Mouse (Mus musculus) heart, adult 2 months (tissue): ENCODE measurements around the gene Ankdd1a. TPM values are rescaled to one million over a fixed set of nuclear protein-coding genes. Genes with fewer than 3 reads are reported as not detected.

Experiments
- DNase-seq, 2 experiments: peaks; one replicate each; pipeline ENCODE4 v3.0.0; 2021
- H3K27ac ChIP-seq: fragments of 200-600 bp; 2 replicates; pipeline ENCODE4 v1.8.1; 2022
- H3K27me3 ChIP-seq: fragments of 200-500 bp; 2 replicates; pipeline ENCODE4 v1.6.1; 2012; ENCODE audit warnings: mild to moderate bottlenecking, low read length, inconsistent platforms, mixed read lengths; ENCODE audit not compliant: control insufficient read depth, insufficient read depth
- H3K36me3 ChIP-seq: fragments of 200-500 bp; 2 replicates; pipeline ENCODE4 v1.6.1; 2012; ENCODE audit warnings: low read length, inconsistent platforms; ENCODE audit not compliant: control insufficient read depth, insufficient read depth
- H3K4me1 ChIP-seq: fragments of 200-500 bp; 2 replicates; pipeline ENCODE4 v1.6.1; 2011; ENCODE audit warnings: low read length; ENCODE audit not compliant: control insufficient read depth, insufficient read depth
- H3K4me3 ChIP-seq: fragments of 200-600 bp; 2 replicates; pipeline ENCODE4 v1.8.1; 2022
- H3K79me2 ChIP-seq: fragments of 200-500 bp; replicated peaks from 2 replicates; pipeline ENCODE4 v1.6.1; 2012; ENCODE audit warnings: mild to moderate bottlenecking, inconsistent platforms, low read length, moderate library complexity, mixed read lengths; ENCODE audit not compliant: control insufficient read depth, insufficient read depth
- H3K9ac ChIP-seq: fragments of 200-500 bp; 2 replicates; pipeline ENCODE4 v1.6.1; 2012; ENCODE audit warnings: low read depth, mild to moderate bottlenecking, control low read depth, inconsistent platforms, low read length, mixed read lengths
- CTCF ChIP-seq: fragments of 200-600 bp; IDR thresholded peaks from 2 replicates; pipeline ENCODE4 v1.8.1; 2022; ENCODE audit warnings: antibody characterized with exemption, mild to moderate bottlenecking, moderate library complexity
- EP300 ChIP-seq: fragments of 200-500 bp; IDR thresholded peaks from 2 replicates; pipeline ENCODE4 v1.6.1; 2011; ENCODE audit warnings: low read depth, low read length, control low read depth; ENCODE audit not compliant: insufficient read depth
- POLR2A ChIP-seq: fragments of 200-500 bp; IDR thresholded peaks from 2 replicates; pipeline ENCODE4 v1.6.1; 2011; ENCODE audit warnings: mild to moderate bottlenecking, low read depth, low read length, control low read depth; ENCODE audit not compliant: insufficient read depth
- WGBS: fragments of 180-500 bp; shearing (Covaris S2); methylation state at CpG from one replicate; pipeline ENCODE4 v1.1.7; 2018; 5-methylcytosine and 5-hydroxymethylcytosine counted together
- intact Hi-C: fragments of 180-260 bp; cut with DNase I; formaldehyde crosslinking; loops from one replicate; pipeline ENCODE4 v1.15.1; 2025
- polyA plus RNA-seq: library from polyadenylated mRNA; depleted of rRNA; stranded (reverse); fragments of >200 nt; gene quantifications from 2 replicates; pipeline ENCODE4 v1.2.3, GENCODE M21; 2012
- total RNA-seq, 2 experiments: library from RNA; stranded (reverse); gene quantifications; 2 replicates each; pipeline ENCODE4 v1.2.3; 2021

Gene Ankdd1a
- total and polyA plus RNA-seq, 3 experiments = not detected

GRCm38 (mm10) chr9:65535191-65535722 lies 15.3 kb upstream of the Ankdd1a start:
- intact Hi-C loops = no loop called here
- DNase-seq = peak in 1 of 2 experiments; percentile 69
- no peaks in the 10 kb centered on the region for H3K27me3 ChIP-seq
- H3K4me3 ChIP-seq = no peak overlapping the region
- peaks cover 10% of the 10 kb centered on the region for H3K4me1 ChIP-seq
- WGBS = 40% methylated on average over 3 of the region's 3 CpGs
- no peaks in the 10 kb centered on the region for H3K79me2 ChIP-seq
- no peak overlapping the region for H3K27ac ChIP-seq
- no peak for TF ChIP-seq EP300
- no peak for TF ChIP-seq POLR2A
- TF ChIP-seq CTCF = no peak
- no peak overlapping the region for H3K9ac ChIP-seq
- no peaks in the 10 kb centered on the region for H3K36me3 ChIP-seq

DNA sequence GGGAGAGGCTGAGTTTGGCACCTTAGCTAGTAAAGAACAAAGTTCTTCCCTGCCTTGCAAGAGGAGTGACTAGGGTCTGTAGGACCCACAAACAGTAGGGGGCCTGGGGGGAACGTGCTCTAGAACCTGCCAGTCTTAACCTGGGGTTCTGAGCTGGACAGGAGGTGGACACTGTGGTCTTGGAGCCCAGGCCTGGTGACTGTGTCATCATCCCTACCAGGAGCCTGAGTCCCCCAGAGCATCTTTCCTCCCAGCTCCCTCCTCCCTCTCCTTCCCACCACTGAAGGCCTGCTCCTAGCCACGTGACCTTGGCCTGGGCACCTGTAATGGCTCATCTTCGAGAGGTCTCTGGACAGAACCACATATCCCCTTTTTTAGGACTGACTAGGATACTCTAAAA lies 14.1 kb upstream of the Ankdd1a start:
- Histone ChIP-seq H3K36me3 (no peaks in the 10 kb centered on the region), H3K9ac (no peak overlapping the region), H3K4me3 (no peak overlapping the region), H3K27ac (no peak overlapping the region), H3K27me3 (no peaks in the 10 kb centered on the region), H3K4me1 (peaks cover 10% of the 10 kb centered on the region), H3K79me2 (no peaks in the 10 kb centered on the region)
- DNase-seq = no peak
- WGBS = 96% methylated on average over 3 of the region's 3 CpGs
- intact Hi-C loops = no loop called here
- TF ChIP-seq POLR2A = no peak
- TF ChIP-seq EP300 = no peak
- TF ChIP-seq CTCF = no peak

DNA sequence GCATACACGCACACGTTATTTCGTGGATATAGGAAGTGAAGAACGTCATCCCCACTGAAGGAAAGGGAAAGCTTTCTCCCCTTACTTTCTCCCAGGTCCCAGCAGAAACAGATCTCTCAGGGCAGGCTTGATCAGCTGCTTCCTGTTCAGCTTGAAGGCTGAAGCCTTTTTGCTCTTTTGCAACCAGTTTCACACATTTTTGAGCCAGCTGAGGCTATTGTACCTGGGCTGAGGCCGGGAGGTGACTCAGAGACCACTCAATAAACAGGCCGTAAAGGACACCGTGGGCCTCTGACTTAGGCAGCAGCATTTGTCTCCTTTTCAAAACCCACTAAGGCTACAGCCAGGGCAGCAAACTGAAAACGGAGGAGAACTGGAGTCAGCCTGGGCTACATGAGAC lies 13.0 kb upstream of the Ankdd1a start:
- H3K4me3 ChIP-seq = no peak overlapping the region
- intact Hi-C loops = no loop called here
- TF ChIP-seq EP300 (no peak), POLR2A (no peak), CTCF (no peak)
- WGBS = 53% methylated on average over 8 of the region's 8 CpGs
- H3K4me1 ChIP-seq = peaks cover 10% of the 10 kb centered on the region
- H3K9ac ChIP-seq = no peak overlapping the region
- H3K27ac ChIP-seq = no peak overlapping the region
- no peaks in the 10 kb centered on the region for H3K79me2 ChIP-seq
- H3K36me3 ChIP-seq = no peaks in the 10 kb centered on the region
- H3K27me3 ChIP-seq = no peaks in the 10 kb centered on the region
- DNase-seq = no peak

DNA sequence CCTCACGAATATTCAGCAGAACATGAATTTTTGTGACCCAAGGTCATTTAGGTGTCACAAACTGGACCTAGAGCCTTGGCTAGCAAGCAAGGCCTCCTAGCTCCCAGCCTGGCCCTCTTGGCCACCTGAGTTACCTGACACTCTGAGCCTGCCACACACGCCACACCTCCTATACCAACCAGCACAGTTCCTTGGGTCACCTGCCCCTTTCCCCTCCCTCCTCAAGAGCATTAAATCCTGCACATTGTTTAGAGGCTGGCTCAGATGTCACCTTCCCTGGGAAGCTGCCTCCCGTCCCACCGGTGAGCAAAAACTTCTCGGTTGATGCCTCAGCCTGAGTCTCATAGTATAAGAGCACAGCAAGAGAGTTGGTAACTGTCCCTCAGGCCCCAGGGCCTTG lies 11.3 kb upstream of the Ankdd1a start:
- no peak for TF ChIP-seq CTCF
- TF ChIP-seq POLR2A = no peak
- TF ChIP-seq EP300 = no peak
- Histone ChIP-seq H3K4me3 (no peak overlapping the region), H3K79me2 (no peaks in the 10 kb centered on the region), H3K9ac (no peak overlapping the region), H3K36me3 (no peaks in the 10 kb centered on the region), H3K4me1 (peaks cover 7% of the 10 kb centered on the region), H3K27ac (no peak overlapping the region), H3K27me3 (no peaks in the 10 kb centered on the region)
- WGBS = 94% methylated on average over 5 of the region's 5 CpGs
- no peak for DNase-seq
- intact Hi-C loops = no loop called here

- no peaks in the 10 kb centered on the region for H3K79me2 ChIP-seq
- no peak for DNase-seq
- H3K4me3 ChIP-seq = no peak overlapping the region
- no peaks in the 10 kb centered on the region for H3K27me3 ChIP-seq
- H3K27ac ChIP-seq = no peak overlapping the region
- WGBS = 67% methylated on average over 8 of the region's 8 CpGs
- TF ChIP-seq CTCF (no peak), EP300 (no peak), POLR2A (no peak)
- no peaks in the 10 kb centered on the region for H3K36me3 ChIP-seq
- no peaks in the 10 kb centered on the region; the same call in 1 of the 2 replicates for H3K4me1 ChIP-seq
- intact Hi-C loops = no loop called here
- no peak overlapping the region for H3K9ac ChIP-seq
Measured at GRCm38 (mm10) chr9:65529659-65530058, 9.7 kb upstream of the Ankdd1a start.

DNA sequence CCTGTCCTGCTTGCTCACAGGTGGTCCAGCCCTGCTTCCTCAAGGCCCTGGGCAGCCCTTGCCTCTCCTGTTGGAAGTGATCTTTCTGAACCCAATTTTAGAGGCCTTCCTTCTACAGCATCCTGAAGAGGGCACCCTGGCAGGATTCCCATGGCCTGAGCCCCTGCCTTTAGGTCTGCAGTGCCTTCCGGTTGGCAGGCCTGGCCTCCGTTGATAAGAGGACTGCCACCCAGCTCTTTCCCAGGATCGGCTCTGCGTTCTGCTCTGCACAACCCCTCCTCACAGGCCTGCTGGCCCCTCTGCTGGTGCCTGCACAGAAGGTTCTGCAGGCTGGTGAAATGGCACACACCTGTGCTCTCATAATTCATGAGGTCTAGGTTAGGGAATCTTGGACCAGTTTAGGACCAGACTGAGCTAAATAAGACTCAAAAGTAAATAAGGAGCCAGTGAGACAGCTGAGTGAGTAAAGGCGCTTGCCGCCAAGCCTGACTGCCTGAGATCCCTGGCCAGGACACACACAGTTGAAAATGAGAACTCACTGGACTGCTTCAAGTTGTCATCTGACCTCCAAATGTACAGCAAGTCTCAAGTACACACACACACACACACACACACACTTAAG lies 8.5 kb upstream of the Ankdd1a start:
- H3K9ac ChIP-seq = no peak overlapping the region
- no peak overlapping the region for H3K27ac ChIP-seq
- 51% methylated on average over 6 of the region's 6 CpGs for WGBS
- H3K36me3 ChIP-seq = no peaks in the 10 kb centered on the region
- H3K27me3 ChIP-seq = no peaks in the 10 kb centered on the region
- no peaks in the 10 kb centered on the region for H3K79me2 ChIP-seq
- H3K4me1 ChIP-seq = peaks cover 1% of the 10 kb centered on the region; the same call in 1 of the 2 replicates
- intact Hi-C loops = no loop called here
- H3K4me3 ChIP-seq = no peak overlapping the region
- DNase-seq = no peak
- TF ChIP-seq EP300 (no peak), CTCF (no peak), POLR2A (no peak)
